Mouse (Mus musculus) bone marrow, adult 2 months (tissue): Measurements from ENCODE around the gene Nob1.

Experiments
- CTCF ChIP-seq: fragments of 200-500 bp; IDR thresholded peaks from 2 replicates; pipeline ENCODE4 v1.5.1; 2011; ENCODE audit warnings: low read length, control low read depth; ENCODE audit not compliant: control insufficient read depth, insufficient read depth
- POLR2A ChIP-seq: fragments of 200-500 bp; IDR thresholded peaks from 2 replicates; pipeline ENCODE4 v1.6.1; 2011; ENCODE audit warnings: low read depth, mild to moderate bottlenecking, control low read depth, low read length, borderline replicate concordance; ENCODE audit not compliant: control insufficient read depth

DNA sequence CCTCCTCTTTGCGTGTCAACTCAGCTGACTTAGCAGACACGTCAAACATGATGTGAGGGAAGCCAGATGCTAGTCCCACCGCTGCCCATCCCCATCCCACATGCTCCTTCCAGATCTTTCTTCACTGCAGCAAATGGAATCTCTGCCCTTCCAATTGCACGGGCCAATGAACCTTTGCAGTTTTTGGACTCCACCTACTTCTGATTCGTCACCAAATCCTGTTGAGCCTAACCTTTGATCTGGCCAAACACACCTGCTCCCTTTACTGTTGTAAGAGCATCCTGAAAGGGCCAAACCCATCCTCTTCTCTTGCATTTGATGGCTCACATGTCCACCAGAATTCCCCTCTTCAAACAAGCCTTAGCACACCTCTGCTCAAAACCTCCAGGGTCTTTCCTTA is 40.2 kb downstream of the Nob1 start:
- TF ChIP-seq CTCF: no peak
- TF ChIP-seq POLR2A: no peak
